In genomic region chr6:65569741-65570140, GRCm38 (mm10) we compare ENCODE assay signal across 8 mouse cellular contexts. TPM values are rescaled to one million over a fixed set of nuclear protein-coding genes. Genes with fewer than 3 reads are reported as not detected.
DNase-seq lines count a peak whose midpoint lies in the region; ATAC-seq and TF ChIP-seq lines count a peak whose summit lies in the region.
"Had no signal": no experiment of that assay in that cellular context is flagged by ENCODE, and none has a peak within 500 bp of the region (broad histone marks: within the 10 kb centered on the region; RNA-seq: fewer than 3 reads in every experiment).

No protein-coding gene starts in this region.

- H3K4me3 ChIP-seq in liver, embryonic 14.5 days (ENCODE audit: insufficient read depth in 1 of 2, low read depth in 2 of 2, low read length in 2 of 2), result no peak overlapping the region
- H3K4me3 ChIP-seq in hindbrain, embryonic 16.5 days (ENCODE audit: low read length), result no peak overlapping the region
- no peak overlapping the region for H3K4me3 ChIP-seq in lung, adult 2 months (replicated peaks; ENCODE audit: extremely low read depth, low read depth, low read length)
- H3K4me3 ChIP-seq: megakaryocyte, embryonic 14.5 days had no signal

- no peak for TF ChIP-seq EP300 in liver, embryonic 14.5 days (IDR thresholded peaks at IDR 0.05; ENCODE audit: low read depth)

- TF ChIP-seq CTCF in liver, embryonic 14.5 days (IDR thresholded peaks at IDR 0.05; ENCODE audit: low read depth), result peak; percentile 46
- TF ChIP-seq CTCF in lung, adult 2 months (IDR thresholded peaks at IDR 0.05; ENCODE audit: insufficient read depth, low read length), result peak; percentile 40; the same call in 1 of the 2 replicates

- TF ChIP-seq POLR2A in lung, adult 2 months (IDR thresholded peaks at IDR 0.05; ENCODE audit: borderline replicate concordance, extremely low read depth, low read depth, low read length), result no peak

- no peak for DNase-seq in liver, embryonic 14.5 days (ENCODE audit: low read depth in 3 of 3, low spot score in 3 of 3)
- DNase-seq in liver, result no peak
- DNase-seq in Muller cell, postnatal 12 days (ENCODE audit: inconsistent ontology term), result peak; percentile 34
- peak; percentile 75 to 86 for DNase-seq in cerebellum, postnatal 10 days
- DNase-seq in lung, adult 2 months, result no peak
- peak; percentile 8 for DNase-seq in right cerebral cortex, postnatal 25 days

- no peaks in the 10 kb centered on the region for H3K27me3 ChIP-seq in liver, embryonic 14.5 days (ENCODE audit: control insufficient read depth, insufficient read depth, low read length)
- no peaks in the 10 kb centered on the region for H3K27me3 ChIP-seq in hindbrain, embryonic 16.5 days (replicated peaks; ENCODE audit: control insufficient read depth, insufficient read depth, low read length)
- H3K27me3 ChIP-seq: megakaryocyte, embryonic 14.5 days had no signal

- ATAC-seq in liver, embryonic 14.5 days (ENCODE audit: insufficient read depth), result no peak
- 0 out of 2 replicates have a peak, but pooled peaks have one; percentile 56 for ATAC-seq in hindbrain, embryonic 16.5 days

- no peak overlapping the region for H3K4me2 ChIP-seq in liver, embryonic 14.5 days (ENCODE audit: low read depth)
- no peak overlapping the region for H3K4me2 ChIP-seq in hindbrain, embryonic 16.5 days (ENCODE audit: low read length)

- no peak overlapping the region for H3K9ac ChIP-seq in liver, embryonic 14.5 days (replicated peaks)
- no peak overlapping the region for H3K9ac ChIP-seq in hindbrain, embryonic 16.5 days (ENCODE audit: low read depth, low read length)

- H3K36me3 ChIP-seq in liver, embryonic 14.5 days (replicated peaks; ENCODE audit: control insufficient read depth, insufficient read depth, low read depth), result no peaks in the 10 kb centered on the region
- H3K36me3 ChIP-seq in hindbrain, embryonic 16.5 days (ENCODE audit: control insufficient read depth, insufficient read depth, low read length), result no peaks in the 10 kb centered on the region

- H3K4me1 ChIP-seq in liver, embryonic 14.5 days (replicated peaks; ENCODE audit: control insufficient read depth in 2 of 2, insufficient read depth in 2 of 2, low read length in 1 of 2), result no peaks in the 10 kb centered on the region
- no peaks in the 10 kb centered on the region for H3K4me1 ChIP-seq in hindbrain, embryonic 16.5 days (ENCODE audit: control insufficient read depth, insufficient read depth, low read depth, low read length)
- peaks cover 4% of the 10 kb centered on the region for H3K4me1 ChIP-seq in lung, adult 2 months (ENCODE audit: control insufficient read depth, insufficient read depth, low read length)

- H3K9me3 ChIP-seq in liver, embryonic 14.5 days (ENCODE audit: control insufficient read depth, low read length), result no peaks in the 10 kb centered on the region
- no peaks in the 10 kb centered on the region for H3K9me3 ChIP-seq in hindbrain, embryonic 16.5 days (ENCODE audit: control insufficient read depth, low read length)
- H3K9me3 ChIP-seq: megakaryocyte, embryonic 14.5 days had no signal

- no peak overlapping the region for H3K27ac ChIP-seq in liver, embryonic 14.5 days
- no peak overlapping the region for H3K27ac ChIP-seq in hindbrain, embryonic 16.5 days (ENCODE audit: low read depth, low read length)

- 29% methylated on average over 8 of the region's 8 CpGs for WGBS in liver, embryonic 14.5 days (ENCODE audit: insufficient replicate concordance)
- WGBS in hindbrain, embryonic 16.5 days, result 39% methylated on average over 8 of the region's 8 CpGs
- WGBS in lung, adult 2 months, result 28% methylated on average over 8 of the region's 8 CpGs

RNA-seq across cellular contexts. Expression of gene Tnip3, which starts 44.6 kb away (rescaled TPM):
- polyA plus RNA-seq in liver, embryonic 14.5 days (2012; rRNA removed), result not detected in 2 replicates
- polyA plus RNA-seq in liver, embryonic 14.5 days (2014; fragmentation: Nextera tagmentation; extraction: Ambion mirVana), result 0.09 and 0.17 TPM in 2 replicates
- not detected in 2 replicates for polyA plus RNA-seq in hindbrain, embryonic 16.5 days (2015; fragmentation: Nextera tagmentation; extraction: Ambion mirVana)
- polyA plus RNA-seq in lung, adult 2 months (2012; rRNA removed), result 0.42 and 0.79 TPM in 2 replicates

Comparison
In these comparisons a context has a peak if more than half of its experiments do, and no peak if none do; other contexts are left out.
1. DNase-seq: peak in Muller cell, postnatal 12 days (single experiment), cerebellum, postnatal 10 days (2 of 2) and right cerebral cortex, postnatal 25 days (single experiment); none in liver, embryonic 14.5 days (0 of 3), liver (single experiment) and lung, adult 2 months (single experiment).